Mouse (Mus musculus) stomach, embryonic 16.5 days (tissue): ENCODE results near the gene Gys2. TPM values are rescaled to one million over a fixed set of nuclear protein-coding genes. Genes with fewer than 3 reads are reported as not detected.

Source experiments
- polyA plus RNA-seq: library from polyadenylated mRNA; unstranded; fragments of >200 nt; fragmentation: Nextera tagmentation; extraction: Ambion mirVana; gene quantifications from 2 replicates; pipeline ENCODE4 v1.2.1, GENCODE M21; 2015

The Gys2 gene
- polyA plus RNA-seq, 1 experiment from 2014 or later: 3.4 TPM

Other genes with a start within 250 kb of the Gys2 start
- gene Iapp, start 174.7 kb downstream of the Gys2 start, polyA plus RNA-seq: 62.2 and 72.9 TPM in 2 replicates
- gene Slco1a5, start 150.1 kb downstream of the Gys2 start, polyA plus RNA-seq: 0.08 and 0.25 TPM in 2 replicates
- 18.5 and 19.0 TPM in 2 replicates for gene Pyroxd1, start 127.5 kb downstream of the Gys2 start, polyA plus RNA-seq
- gene Recql, start 86.0 kb downstream of the Gys2 start, polyA plus RNA-seq: 22.8 and 25.9 TPM in 2 replicates
- gene Golt1b, start 85.9 kb downstream of the Gys2 start, polyA plus RNA-seq: 84.8 and 91.8 TPM in 2 replicates
- gene Spx, start 59.7 kb downstream of the Gys2 start, polyA plus RNA-seq: 0.41 and 0.67 TPM in 2 replicates
- gene Ldhb, start 34.8 kb upstream of the Gys2 start, polyA plus RNA-seq: 156 and 159 TPM in 2 replicates
- 51.8 and 57.9 TPM in 2 replicates for gene Kcnj8, start 98.5 kb upstream of the Gys2 start, polyA plus RNA-seq
- 14.7 and 14.9 TPM in 2 replicates for gene Abcc9, start 229.2 kb upstream of the Gys2 start, polyA plus RNA-seq